Mouse (Mus musculus) ES-E14 (cell line): ENCODE measurements at regions not wholly inside any gene's neighbourhood (a gene's known extent, or its start where the extent isn't known, plus 50 kb on each side); places are given as distances from the start of the nearest gene placed in this dataset.
"Not testable (repeated sequence)": the region's sequence is repeated elsewhere in the genome, so short reads cannot be mapped to it uniquely, and the experiment has no call there.

Experiments used
- HCFC1 ChIP-seq: IDR thresholded peaks from 2 replicates; pipeline ENCODE4 v1.6.1; 2012; ENCODE audit warnings: low read length, inconsistent platforms, borderline replicate concordance; ENCODE audit not compliant: insufficient read depth
- MAFK ChIP-seq: IDR thresholded peaks from 2 replicates; pipeline ENCODE4 v1.6.1; 2014; ENCODE audit warnings: mild to moderate bottlenecking, low read depth, low read length, inconsistent platforms; ENCODE audit not compliant: insufficient read depth
- ZC3H11A ChIP-seq: IDR thresholded peaks from 2 replicates; pipeline ENCODE4 v1.6.1; 2012; ENCODE audit warnings: low read depth, mild to moderate bottlenecking, inconsistent platforms, low read length, borderline replicate concordance
- ZNF384 ChIP-seq: IDR thresholded peaks from 2 replicates; pipeline ENCODE4 v1.6.1; 2012; ENCODE audit warnings: low read depth, low read length, inconsistent platforms

DNA sequence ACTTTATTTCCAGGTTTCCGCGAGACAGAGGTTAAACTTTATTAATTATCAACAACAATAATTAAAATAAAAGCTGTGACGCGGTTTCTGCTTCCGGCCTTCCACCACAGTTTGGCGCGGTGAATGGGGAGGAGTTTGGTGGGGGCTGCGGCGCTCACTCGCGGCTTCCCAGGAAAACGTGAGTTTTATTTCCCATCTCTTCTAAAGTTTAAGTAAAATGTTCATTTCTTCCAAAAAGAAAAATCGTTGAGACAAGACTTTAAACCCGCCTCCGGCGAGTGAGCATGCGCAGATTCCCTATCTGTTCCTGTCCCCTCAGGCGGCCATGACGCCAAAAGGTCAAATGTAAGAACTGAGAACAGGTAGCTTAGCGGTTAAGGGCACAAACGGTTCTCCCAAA lies 100.8 kb downstream of the Zfp369 start:
- not testable (repeated sequence) for TF ChIP-seq MAFK, ZC3H11A, HCFC1, ZNF384
